Mouse (Mus musculus) lung, adult 2 months (tissue): ENCODE results near the gene Mlx.

Experiments
- CTCF ChIP-seq: fragments of 200-500 bp; IDR thresholded peaks from 2 replicates; pipeline ENCODE4 v1.5.1; 2011; ENCODE audit warnings: mild to moderate bottlenecking, low read length, control low read depth; ENCODE audit not compliant: insufficient read depth
- POLR2A ChIP-seq: fragments of 200-500 bp; IDR thresholded peaks from 2 replicates; pipeline ENCODE4 v1.6.1; 2011; ENCODE audit warnings: low read depth, mild to moderate bottlenecking, control low read depth, low read length, borderline replicate concordance; ENCODE audit errors: extremely low read depth

DNA sequence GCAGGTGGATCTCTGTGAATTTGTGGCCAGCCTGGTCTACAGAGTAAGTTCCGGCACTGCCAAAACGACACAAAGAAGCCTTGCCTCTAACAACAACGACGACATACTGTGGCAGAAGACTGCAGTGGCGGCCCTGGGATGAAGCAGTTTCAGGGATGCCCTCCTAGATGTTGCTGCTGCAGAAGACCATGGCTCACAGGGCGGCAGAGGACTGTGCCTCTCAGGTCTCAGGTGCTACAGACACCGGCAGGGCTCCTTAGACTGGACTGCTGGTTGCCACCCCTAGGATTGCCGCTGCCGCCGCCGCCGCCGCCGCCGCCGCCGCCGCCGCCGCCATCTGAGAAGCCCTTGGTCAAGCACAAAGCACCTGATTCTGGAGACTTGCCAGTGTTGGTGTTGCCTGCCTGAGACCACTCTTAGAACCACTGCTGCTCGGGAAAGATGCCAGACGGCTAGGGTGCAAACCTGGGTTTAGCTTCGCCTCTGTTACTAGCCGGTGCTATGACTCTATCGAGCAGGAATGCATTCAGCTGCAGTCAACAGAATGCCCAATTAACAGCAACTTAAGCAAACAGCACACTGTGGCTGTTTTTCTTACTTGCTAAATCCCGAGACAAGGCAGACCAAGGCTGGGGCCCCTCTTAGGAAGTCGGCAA, 53.2 kb downstream of the Mlx start:
- TF ChIP-seq CTCF: no peak
- TF ChIP-seq POLR2A: no peak
